In genomic region chr13:20687453-20687852, GRCm38 (mm10) we compare ENCODE assay signal across 9 mouse cellular contexts.
"Had no signal": no experiment of that assay in that cellular context is flagged by ENCODE, and none has a peak within 500 bp of the region (broad histone marks: within the 10 kb centered on the region; RNA-seq: fewer than 3 reads in every experiment).

No protein-coding gene starts in this region.

- DNase-seq: kidney, adult 18-20 months; kidney, postnatal 14 days; layer of hippocampus, adult 9-11 months; layer of hippocampus, postnatal 36 days; lung, embryonic 14.5 days; lung, postnatal 10 days; spleen, adult 18-20 months; thymus, adult 2 months; thymus, postnatal 4 days had no signal
